23 mouse cellular contexts compared by ENCODE assay signal in the genomic region with DNA sequence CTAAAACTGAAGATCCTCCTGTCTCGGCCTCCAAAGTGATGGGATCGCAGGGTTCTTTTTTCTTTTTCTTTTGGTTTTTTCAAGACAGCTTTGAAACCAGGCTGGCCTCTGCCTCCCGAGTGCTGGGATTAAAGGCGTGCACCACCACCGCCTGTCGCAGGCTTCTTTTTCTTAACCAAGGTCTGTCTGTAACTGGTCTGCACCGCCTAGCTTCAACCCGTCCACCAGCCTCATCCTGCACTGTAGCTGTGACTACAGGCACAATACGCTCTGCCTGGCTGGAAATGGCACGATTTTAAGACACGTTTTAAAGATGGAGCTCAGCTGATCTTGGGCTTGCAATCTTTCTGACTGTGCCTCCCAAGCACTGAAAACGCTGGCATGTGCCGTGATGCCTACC. TPM values are rescaled to one million over a fixed set of nuclear protein-coding genes. Genes with fewer than 3 reads are reported as not detected.
A peak's percentile ranks its signal among the peaks of the same experiment; 100 is the strongest.
DNase-seq lines count a peak whose midpoint lies in the region; ATAC-seq and TF ChIP-seq lines count a peak whose summit lies in the region.
"Had no signal": no experiment of that assay in that cellular context is flagged by ENCODE, and none has a peak within 500 bp of the region (broad histone marks: within the 10 kb centered on the region; RNA-seq: fewer than 3 reads in every experiment).

No protein-coding gene starts in this region.

- H3K9me3 ChIP-seq in midbrain, embryonic 10.5 days (replicated peaks): no peaks in the 10 kb centered on the region
- no peaks in the 10 kb centered on the region for H3K9me3 ChIP-seq in midbrain, embryonic 15.5 days
- no peaks in the 10 kb centered on the region for H3K9me3 ChIP-seq in ES-Bruce4 (replicated peaks; ENCODE audit: control insufficient read depth, insufficient read depth, low read length, poor library complexity, severe bottlenecking)
- no peaks in the 10 kb centered on the region for H3K9me3 ChIP-seq in liver, embryonic 15.5 days (replicated peaks)
- H3K9me3 ChIP-seq: forebrain, embryonic 15.5 days; kidney, embryonic 15.5 days; limb, embryonic 13.5 days had no signal

- TF ChIP-seq EP300 in ES-Bruce4 (IDR thresholded peaks at IDR 0.05; ENCODE audit: insufficient read depth, low read depth, low read length): peak; percentile 29; the same call in 1 of the 2 replicates

- WGBS in midbrain, embryonic 10.5 days: 77% methylated on average over 13 of the region's 13 CpGs
- WGBS in midbrain, embryonic 15.5 days: 78% methylated on average over 13 of the region's 13 CpGs
- 76% methylated on average over 13 of the region's 13 CpGs for WGBS in liver, embryonic 15.5 days (ENCODE audit: insufficient replicate concordance)

- no peaks in the 10 kb centered on the region for H3K36me3 ChIP-seq in midbrain, embryonic 10.5 days
- H3K36me3 ChIP-seq in midbrain, embryonic 15.5 days (replicated peaks): no peaks in the 10 kb centered on the region
- no peaks in the 10 kb centered on the region for H3K36me3 ChIP-seq in ES-Bruce4 (ENCODE audit: control insufficient read depth, insufficient read depth, low read length, poor library complexity, severe bottlenecking)
- no peaks in the 10 kb centered on the region for H3K36me3 ChIP-seq in liver, embryonic 15.5 days (replicated peaks)
- H3K36me3 ChIP-seq: forebrain, embryonic 15.5 days; kidney, embryonic 15.5 days; limb, embryonic 13.5 days had no signal

- H3K4me2 ChIP-seq in midbrain, embryonic 15.5 days: no peak overlapping the region
- H3K4me2 ChIP-seq in liver, embryonic 15.5 days: peak overlapping the region; percentile 97

- TF ChIP-seq CTCF in ES-Bruce4 (IDR thresholded peaks at IDR 0.05; ENCODE audit: low read depth, low read length): no peak

- H3K4me3 ChIP-seq in midbrain, embryonic 10.5 days: no peak overlapping the region
- no peak overlapping the region for H3K4me3 ChIP-seq in midbrain, embryonic 15.5 days
- H3K4me3 ChIP-seq in ES-Bruce4 (ENCODE audit: low read depth, low read length): no peak overlapping the region
- H3K4me3 ChIP-seq in liver, embryonic 15.5 days (replicated peaks): peak overlapping the region; percentile 89; the same call in 1 of the 2 replicates

- H3K27ac ChIP-seq in midbrain, embryonic 10.5 days (replicated peaks): no peak overlapping the region
- no peak overlapping the region for H3K27ac ChIP-seq in midbrain, embryonic 15.5 days
- no peak overlapping the region for H3K27ac ChIP-seq in ES-Bruce4 (ENCODE audit: insufficient read depth, low read length)
- peak overlapping the region; percentile 98; the same call in 1 of the 2 replicates for H3K27ac ChIP-seq in liver, embryonic 15.5 days (replicated peaks)
- H3K27ac ChIP-seq: limb, embryonic 13.5 days; stomach, postnatal 0 days had no signal

- no peak for TF ChIP-seq POLR2A in ES-Bruce4 (IDR thresholded peaks at IDR 0.05; ENCODE audit: insufficient read depth, low read length)

- intact Hi-C loops in left cerebral cortex, postnatal 36 days (cut with DNase I): loop anchor here (5.0 kb wide), 1 partner anchor 137 kb away; a partner anchor contains a TSS

- H3K4me1 ChIP-seq in midbrain, embryonic 10.5 days: peaks cover 82% of the 10 kb centered on the region
- H3K4me1 ChIP-seq in midbrain, embryonic 15.5 days: peaks cover 17% of the 10 kb centered on the region
- no peaks in the 10 kb centered on the region for H3K4me1 ChIP-seq in ES-Bruce4 (ENCODE audit: control insufficient read depth, insufficient read depth, low read length)
- H3K4me1 ChIP-seq in liver, embryonic 15.5 days (replicated peaks): peaks cover 74% of the 10 kb centered on the region

- peak; percentile 26 for DNase-seq in midbrain, embryonic 10.5 days (ENCODE audit: low spot score)
- peak; percentile 26 for DNase-seq in R1 (ENCODE audit: low read depth, low spot score)
- DNase-seq in ovary, postnatal 36 days (ENCODE audit: low spot score): no peak
- DNase-seq in left cerebral cortex, postnatal 36 days (ENCODE audit: low spot score in 2 of 2): no peak
- DNase-seq: adrenal gland, adult 8-10 months; gastrocnemius, postnatal 36 days; heart, adult 18-20 months; kidney, adult 18-20 months; kidney, postnatal 25 days; lung, adult 18-20 months; lung, postnatal 10 days; right cerebral cortex, adult 18-20 months; spleen, adult 18-20 months; thymus, adult 2 months; thymus, postnatal 36 days had no signal

- H3K27me3 ChIP-seq in midbrain, embryonic 10.5 days (ENCODE audit: low read depth, poor library complexity, severe bottlenecking): peaks cover 29% of the 10 kb centered on the region
- H3K27me3 ChIP-seq in midbrain, embryonic 15.5 days (replicated peaks): peaks cover 9% of the 10 kb centered on the region
- no peaks in the 10 kb centered on the region for H3K27me3 ChIP-seq in ES-Bruce4 (ENCODE audit: control insufficient read depth, insufficient read depth, low read length, poor library complexity, severe bottlenecking)
- no peaks in the 10 kb centered on the region for H3K27me3 ChIP-seq in liver, embryonic 15.5 days
- H3K27me3 ChIP-seq: CH12.LX; forebrain, embryonic 15.5 days had no signal

- ATAC-seq in midbrain, embryonic 15.5 days (replicated peaks): no peak
- ATAC-seq in liver, embryonic 15.5 days (ENCODE audit: insufficient read depth): no peak

- no peak overlapping the region for H3K9ac ChIP-seq in midbrain, embryonic 15.5 days
- H3K9ac ChIP-seq in ES-Bruce4 (ENCODE audit: low read depth, poor library complexity, severe bottlenecking): peak overlapping the region; percentile 96; the same call in 1 of the 2 replicates
- H3K9ac ChIP-seq in liver, embryonic 15.5 days: no peak overlapping the region
- H3K9ac ChIP-seq: limb, embryonic 13.5 days had no signal

RNA-seq across cellular contexts. Expression of a gene that starts 1.4 kb away (rescaled TPM):
- polyA plus RNA-seq in midbrain, embryonic 10.5 days (2016; fragmentation: Nextera tagmentation; extraction: Ambion mirVana): 5.0 and 5.5 TPM in 2 replicates
- 4.1 and 4.3 TPM in 2 replicates for polyA plus RNA-seq in midbrain, embryonic 15.5 days (2015; fragmentation: Nextera tagmentation; extraction: Ambion mirVana)
- polyA plus RNA-seq in ES-Bruce4 (2011; ENCODE audit: insufficient read depth, insufficient read length, low read depth, missing spikeins): 12.7 and 14.7 TPM in 2 replicates
- 38.9 and 39.1 TPM in 2 replicates for polyA plus RNA-seq in liver, embryonic 15.5 days (2015; fragmentation: Nextera tagmentation; extraction: Ambion mirVana)
- total RNA-seq in left cerebral cortex, postnatal 36 days (2021): 10 to 100 TPM; 10.2 to 12.6 TPM

RNA-seq across cellular contexts. Expression of a gene that starts 1.7 kb away (rescaled TPM):
- 1.9 and 2.2 TPM in 2 replicates for polyA plus RNA-seq in midbrain, embryonic 10.5 days (2016; fragmentation: Nextera tagmentation; extraction: Ambion mirVana)
- 3.7 and 5.0 TPM in 2 replicates for polyA plus RNA-seq in midbrain, embryonic 15.5 days (2015; fragmentation: Nextera tagmentation; extraction: Ambion mirVana)
- polyA plus RNA-seq in ES-Bruce4 (2011; ENCODE audit: insufficient read depth, insufficient read length, low read depth, missing spikeins): 5.7 and 5.8 TPM in 2 replicates
- 3.4 and 3.7 TPM in 2 replicates for polyA plus RNA-seq in liver, embryonic 15.5 days (2015; fragmentation: Nextera tagmentation; extraction: Ambion mirVana)
- total RNA-seq in left cerebral cortex, postnatal 36 days (2021): 10 to 100 TPM; 11.6 to 14.2 TPM

RNA-seq across cellular contexts. Expression of a gene that starts 49.1 kb away (rescaled TPM):
- polyA plus RNA-seq in midbrain, embryonic 10.5 days (2016; fragmentation: Nextera tagmentation; extraction: Ambion mirVana): 45.2 and 46.0 TPM in 2 replicates
- 55.3 and 56.7 TPM in 2 replicates for polyA plus RNA-seq in midbrain, embryonic 15.5 days (2015; fragmentation: Nextera tagmentation; extraction: Ambion mirVana)
- 78.5 and 80.2 TPM in 2 replicates for polyA plus RNA-seq in ES-Bruce4 (2011; ENCODE audit: insufficient read depth, insufficient read length, low read depth, missing spikeins)
- polyA plus RNA-seq in liver, embryonic 15.5 days (2015; fragmentation: Nextera tagmentation; extraction: Ambion mirVana): 10.8 and 11.1 TPM in 2 replicates
- total RNA-seq in left cerebral cortex, postnatal 36 days (2021): 10 to 100 TPM; 42.2 to 49.9 TPM

Comparison
In these comparisons a context has a peak if more than half of its experiments do, and no peak if none do; other contexts are left out.
1. DNase-seq: peak in midbrain, embryonic 10.5 days (single experiment) and R1 (single experiment); none in ovary, postnatal 36 days (single experiment) and left cerebral cortex, postnatal 36 days (0 of 2).